Mouse (Mus musculus): ENCODE data around the gene Gm20388.

Gene Gm20388

DNA sequence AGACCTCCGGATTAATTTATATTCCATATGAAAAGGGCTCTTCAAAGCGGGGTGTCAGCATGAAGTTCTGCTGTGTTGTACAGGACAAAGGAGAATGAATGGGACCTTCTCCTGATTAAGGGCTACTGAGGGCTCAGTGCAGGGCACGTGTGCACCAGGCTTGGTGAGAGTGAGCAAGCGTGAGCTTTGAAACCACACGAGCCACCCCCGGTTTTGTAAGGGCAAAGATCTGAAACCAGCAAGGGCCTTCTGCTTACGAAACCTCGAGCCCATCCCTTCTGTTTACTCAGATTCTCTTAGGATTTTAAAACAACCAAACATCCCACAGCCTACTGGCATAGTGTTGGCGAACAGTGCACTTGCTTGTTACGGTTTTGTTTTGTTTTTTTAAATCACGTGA is 3750.9 kb downstream of the Gm20388 start:
- no peak for DNase-seq

GRCm38 (mm10) chr8:123665580-123665979 is 3754.9 kb downstream of the Gm20388 start:
- DNase-seq, result no peak

- DNase-seq, result no peak
These were observed 3756.2 kb downstream of the Gm20388 start for GRCm38 (mm10) chr8:123666832-123667231.

GRCm38 (mm10) chr8:123668681-123669080 is 3758.0 kb downstream of the Gm20388 start:
- no peak for DNase-seq

- DNase-seq, result no peak
These were observed 3760.1 kb downstream of the Gm20388 start for GRCm38 (mm10) chr8:123670766-123671165.

DNA sequence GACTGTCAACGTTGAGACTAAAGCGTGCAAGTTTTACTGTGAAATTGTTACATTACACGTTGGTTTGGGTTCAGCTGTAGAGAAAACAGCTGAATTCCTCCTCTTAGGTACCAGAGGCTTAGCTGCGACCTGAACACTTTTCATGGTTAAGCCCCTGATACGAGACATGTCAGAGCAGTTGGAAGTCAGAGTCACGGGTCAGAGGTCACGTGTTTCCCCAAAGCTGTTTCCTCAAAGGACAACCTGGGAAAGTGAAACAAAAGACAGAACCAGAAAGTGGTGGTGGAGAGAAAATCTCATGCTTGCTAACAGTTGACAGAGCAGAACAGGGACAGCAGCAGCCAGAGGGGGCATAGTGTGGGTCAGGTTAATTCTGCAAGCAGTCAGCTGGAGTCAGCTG is 3760.8 kb downstream of the Gm20388 start:
- no peak for DNase-seq

- DNase-seq, result no peak
These were observed 3762.0 kb downstream of the Gm20388 start for GRCm38 (mm10) chr8:123672648-123673047.

DNA sequence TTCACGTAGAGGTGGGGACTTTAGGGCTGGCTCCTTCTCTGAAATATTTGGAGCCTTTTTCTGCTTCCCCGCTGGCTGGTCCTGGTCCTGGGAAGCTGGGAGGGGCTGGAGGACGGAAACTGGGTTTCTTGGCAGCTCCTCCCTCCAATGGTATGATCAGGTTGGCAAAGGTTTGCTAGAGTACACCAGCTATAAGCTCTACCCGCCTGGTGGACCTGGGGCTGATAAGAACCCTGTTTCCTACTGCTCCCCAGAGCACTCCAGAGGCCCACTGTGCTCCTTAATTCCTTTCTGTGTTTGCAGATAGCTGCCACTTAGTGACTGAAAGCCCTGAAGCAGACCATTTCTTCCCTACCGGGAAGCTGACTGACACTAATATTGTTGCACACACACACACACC is 3765.0 kb downstream of the Gm20388 start:
- no peak for DNase-seq

GRCm38 (mm10) chr8:123678390-123678789 is 3767.7 kb downstream of the Gm20388 start:
- DNase-seq, result no peak

DNA sequence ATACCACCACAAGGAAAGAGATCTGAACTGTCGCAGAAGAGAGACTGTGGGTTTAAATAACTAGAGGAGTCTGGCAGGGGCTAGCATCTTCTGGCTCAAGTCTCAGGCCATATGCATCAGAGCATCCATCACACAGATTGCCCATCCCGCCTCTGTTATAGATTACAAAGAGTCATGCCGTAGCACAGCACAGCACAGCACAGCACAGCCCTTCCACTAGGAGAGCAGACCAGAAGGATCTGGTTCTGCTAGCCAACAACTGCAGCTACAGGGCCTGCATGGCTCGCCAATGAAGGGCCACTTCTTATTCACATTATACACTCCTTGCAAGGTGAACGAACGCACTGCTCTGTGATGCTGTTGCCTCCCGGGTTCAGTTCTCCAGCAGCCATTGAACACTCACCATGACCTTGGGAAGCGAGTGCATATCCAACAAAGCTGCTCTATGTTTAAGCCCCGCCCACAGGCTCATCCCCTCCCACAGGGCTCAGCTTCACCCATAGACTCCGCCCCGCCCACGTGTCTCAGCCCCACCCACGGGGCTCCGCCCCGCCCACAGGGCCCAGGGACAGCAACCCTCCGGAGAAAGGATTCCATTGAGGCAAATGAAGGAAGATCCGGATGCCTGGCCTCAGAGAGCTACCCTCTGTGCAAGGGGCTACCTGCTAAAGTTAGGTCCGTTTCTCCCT is 3771.6 kb downstream of the Gm20388 start:
- DNase-seq, result no peak

- no peak for DNase-seq
These were observed 3772.7 kb downstream of the Gm20388 start for GRCm38 (mm10) chr8:123683321-123683720.

DNA sequence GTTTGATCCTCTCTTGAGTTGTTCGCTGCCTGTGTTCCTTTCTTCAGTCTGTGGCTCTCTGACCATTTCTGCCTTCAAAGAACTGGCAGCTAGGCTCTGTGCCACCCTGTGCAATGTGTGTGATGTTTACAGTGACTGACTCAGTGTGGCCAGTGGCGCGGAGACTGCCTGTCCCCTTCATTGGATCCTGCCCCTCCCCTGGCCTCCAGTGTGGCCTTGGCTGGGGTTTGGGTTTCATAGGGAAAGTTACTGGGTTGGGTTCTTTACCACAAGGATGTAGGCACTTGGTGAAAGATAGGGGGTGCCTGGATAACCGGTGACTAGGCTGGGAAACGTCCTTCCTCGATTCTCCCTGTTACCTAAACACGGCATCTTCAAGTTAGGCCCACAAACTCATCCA is 3774.2 kb downstream of the Gm20388 start:
- no peak for DNase-seq

DNA sequence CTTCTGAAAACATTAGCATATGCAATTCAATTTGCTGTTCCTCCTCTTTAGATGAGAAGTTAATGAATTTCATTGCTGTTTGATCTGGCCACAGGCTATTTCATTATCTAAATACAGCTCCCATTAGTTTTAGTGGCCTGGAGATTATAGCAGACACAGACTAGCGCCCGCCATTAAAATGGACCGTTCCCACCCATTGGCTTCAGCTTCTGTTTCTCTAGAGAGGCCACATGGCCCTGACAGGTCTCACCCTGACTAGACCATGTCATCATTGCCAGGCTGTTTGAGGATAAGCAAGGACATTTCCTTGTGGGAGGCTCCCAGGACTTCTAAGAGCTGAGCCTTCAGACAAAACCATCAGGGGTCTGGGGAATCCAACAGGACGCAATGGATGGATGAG is 3774.8 kb downstream of the Gm20388 start:
- no peak for DNase-seq

DNA sequence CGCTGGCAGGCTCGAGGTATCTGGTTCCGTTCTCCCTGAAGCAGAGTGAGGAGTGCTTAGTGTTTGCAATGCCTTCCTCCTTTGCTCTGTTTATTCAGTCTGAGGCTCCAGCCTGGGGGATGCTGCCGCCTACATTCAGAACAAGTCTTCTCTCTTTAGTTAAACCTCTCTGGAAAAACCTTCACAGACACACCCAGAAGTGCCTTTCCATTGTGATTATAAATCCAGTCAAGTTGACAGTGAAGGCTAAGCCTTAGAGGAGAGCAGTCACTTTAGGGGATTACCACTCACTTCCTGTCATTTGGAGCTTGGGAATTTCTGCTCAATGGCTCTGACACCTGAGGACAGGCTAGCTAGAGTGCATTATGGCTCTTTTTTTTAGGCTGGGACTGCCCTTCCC is 3777.2 kb downstream of the Gm20388 start:
- no peak for DNase-seq

DNA sequence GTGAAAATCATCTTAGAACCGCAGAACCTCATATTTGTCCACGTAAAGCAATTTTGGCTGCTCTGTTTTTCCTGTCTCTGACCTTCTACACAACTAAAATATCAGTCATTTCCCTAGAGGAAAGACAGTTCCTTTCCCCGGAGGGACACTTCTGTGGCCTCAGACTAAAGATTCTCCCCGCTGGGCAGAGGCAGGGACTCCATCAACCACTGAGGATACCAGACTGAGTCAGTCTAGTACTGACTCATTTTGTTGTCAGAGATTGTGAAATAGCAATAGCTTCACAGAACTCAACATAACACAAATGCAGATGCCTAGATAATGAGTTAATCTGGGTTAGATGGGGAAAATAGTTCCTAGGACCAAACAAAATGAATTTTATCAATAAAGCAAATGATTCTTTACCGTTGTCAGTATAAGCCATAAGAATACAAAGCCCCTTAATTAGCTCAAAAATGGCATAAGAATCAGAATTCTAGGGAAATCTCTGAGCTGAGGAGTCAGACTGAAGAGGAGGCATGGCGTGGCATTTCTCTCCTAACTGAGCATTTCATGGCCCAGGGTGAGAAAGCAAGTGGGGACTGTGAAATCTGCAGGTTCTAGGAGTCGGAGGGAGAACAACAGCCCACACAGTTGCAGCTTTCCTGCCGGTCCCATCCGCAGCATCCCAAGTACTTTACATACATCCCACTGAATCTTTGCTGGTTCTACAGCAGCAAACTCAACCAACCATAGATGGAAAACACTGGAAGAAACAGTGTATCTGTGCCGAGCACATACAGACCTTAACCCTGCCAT is 3781.7 kb downstream of the Gm20388 start:
- no peak for DNase-seq

- DNase-seq, result no peak
These were observed 3785.5 kb downstream of the Gm20388 start for GRCm38 (mm10) chr8:123696167-123696566.

- DNase-seq, result no peak
These were observed 3786.7 kb downstream of the Gm20388 start for GRCm38 (mm10) chr8:123697329-123697728.

DNA sequence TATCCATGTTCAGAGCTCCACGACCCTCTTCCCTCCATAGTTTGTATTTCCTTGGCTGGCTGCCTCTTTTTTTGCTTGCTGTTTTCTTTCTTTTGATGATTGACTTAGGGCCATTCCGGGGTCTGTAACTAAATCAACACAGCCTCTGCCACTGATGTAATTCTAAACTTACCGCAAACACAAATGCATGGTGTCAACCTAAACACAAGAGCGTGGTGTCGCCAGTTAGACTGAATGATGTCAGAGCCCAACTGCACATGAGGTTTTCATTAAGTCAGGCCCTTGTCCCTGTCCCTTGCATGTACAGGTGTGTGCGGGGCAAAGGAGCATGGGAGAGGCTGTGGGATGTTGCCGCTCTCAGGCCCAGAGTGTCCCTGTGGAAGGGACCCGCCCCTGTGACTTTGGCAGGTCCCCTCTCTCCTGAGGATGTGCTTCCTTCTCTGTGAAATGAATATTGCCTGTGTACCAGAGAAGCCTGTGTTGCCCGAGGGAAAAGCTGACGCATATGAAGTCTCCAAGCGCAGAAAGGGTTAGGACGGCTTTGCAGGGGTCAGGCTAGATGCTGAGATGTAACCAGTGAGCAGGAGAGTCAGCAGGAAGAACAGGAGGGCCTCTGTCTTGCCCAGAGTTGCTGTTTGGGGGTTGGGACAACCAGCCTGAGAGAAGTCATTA is 3789.9 kb downstream of the Gm20388 start:
- DNase-seq, result no peak

DNA sequence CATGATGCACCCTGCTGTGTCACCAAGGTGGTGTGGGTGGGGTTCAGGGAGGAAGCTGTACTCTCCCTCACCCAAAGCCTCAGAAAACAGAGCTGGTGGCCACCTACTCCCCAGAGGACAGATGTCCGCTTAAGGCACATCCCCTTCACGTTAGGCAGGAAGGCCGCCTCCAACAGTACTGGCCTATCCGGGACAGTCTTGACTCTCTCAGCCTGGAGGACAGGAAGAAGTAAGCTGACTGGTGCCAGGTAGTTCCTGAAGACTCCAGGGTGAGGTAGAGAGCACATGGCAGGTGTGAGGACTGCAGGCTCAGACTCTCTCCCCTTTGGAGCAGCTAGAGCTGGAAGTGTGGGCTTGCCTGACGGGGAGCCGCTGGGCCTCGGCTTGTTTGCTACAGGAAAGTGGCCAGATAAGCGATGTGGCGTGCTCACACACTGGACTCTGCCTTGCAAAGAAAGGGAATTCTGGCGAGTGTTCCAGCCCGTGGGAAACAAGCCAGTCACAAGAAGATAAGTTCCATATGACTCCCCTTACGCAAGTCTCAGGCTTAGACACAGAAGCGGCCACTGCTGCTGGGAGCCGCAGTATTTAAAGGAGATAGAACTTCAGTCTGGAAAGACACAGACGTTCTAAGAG is 3791.4 kb downstream of the Gm20388 start:
- no peak for DNase-seq

DNA sequence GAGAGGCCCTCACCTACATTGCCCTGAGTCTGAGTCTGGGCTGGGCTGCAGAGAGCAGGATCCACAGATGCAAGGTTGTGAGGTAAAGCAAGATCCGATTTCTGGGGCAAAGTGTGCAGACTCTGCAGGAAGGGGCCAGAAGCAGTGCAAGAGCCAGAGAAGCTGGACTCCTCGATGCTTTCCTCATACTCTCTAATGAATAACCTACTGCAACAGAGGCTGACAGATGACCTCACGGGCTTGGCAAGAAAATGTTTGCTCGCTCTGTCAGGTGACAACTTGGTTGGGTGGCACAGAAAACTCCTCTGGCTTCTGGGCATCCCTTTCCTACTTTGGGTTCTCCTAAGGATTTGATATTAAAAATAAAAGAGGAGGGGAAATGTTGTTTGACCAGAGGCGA is 3794.7 kb downstream of the Gm20388 start:
- no peak for DNase-seq

DNA sequence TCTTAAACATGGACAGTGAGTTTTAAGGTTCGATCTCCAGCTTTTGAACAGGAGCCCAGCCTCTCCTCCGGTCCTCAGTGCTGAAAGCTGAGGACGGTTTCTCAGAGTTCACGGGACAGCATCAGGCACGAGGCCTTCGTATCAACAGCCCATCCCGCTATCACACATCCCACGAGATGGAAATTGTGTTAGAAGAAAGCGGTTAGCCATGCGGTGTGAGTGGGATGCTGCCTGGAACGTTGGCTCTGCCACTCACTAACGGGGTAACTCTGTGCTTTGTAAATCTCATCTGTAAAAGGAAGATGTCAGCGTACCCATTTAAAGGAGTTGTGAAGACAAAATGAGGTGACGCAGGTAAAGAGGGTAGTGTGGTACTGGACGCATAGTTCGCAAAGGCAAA is 3796.5 kb downstream of the Gm20388 start:
- no peak for DNase-seq

DNA sequence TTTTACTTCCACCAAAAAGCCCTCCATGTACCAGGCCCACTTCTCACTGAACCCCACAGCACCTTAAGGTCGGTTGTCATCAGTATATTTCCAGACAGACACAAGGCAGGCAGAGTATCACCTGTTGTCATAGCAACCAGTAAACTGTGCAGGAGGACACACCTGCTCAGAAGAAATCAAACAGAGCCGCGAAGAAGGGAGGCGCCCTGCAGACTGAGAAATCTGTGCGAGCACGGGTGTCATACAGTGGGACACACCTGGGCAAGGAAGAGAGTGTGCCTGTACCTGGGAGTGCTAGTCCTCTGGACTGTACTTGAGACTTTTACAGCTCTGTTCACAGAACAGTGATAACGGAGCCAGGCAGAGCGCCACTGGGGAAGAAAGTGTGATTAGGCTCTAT is 3798.1 kb downstream of the Gm20388 start:
- DNase-seq, result no peak

- DNase-seq, result no peak
These were observed 3799.7 kb downstream of the Gm20388 start for GRCm38 (mm10) chr8:123710335-123710734.
